Mouse (Mus musculus): ENCODE data around the gene Wdr60.

DNA sequence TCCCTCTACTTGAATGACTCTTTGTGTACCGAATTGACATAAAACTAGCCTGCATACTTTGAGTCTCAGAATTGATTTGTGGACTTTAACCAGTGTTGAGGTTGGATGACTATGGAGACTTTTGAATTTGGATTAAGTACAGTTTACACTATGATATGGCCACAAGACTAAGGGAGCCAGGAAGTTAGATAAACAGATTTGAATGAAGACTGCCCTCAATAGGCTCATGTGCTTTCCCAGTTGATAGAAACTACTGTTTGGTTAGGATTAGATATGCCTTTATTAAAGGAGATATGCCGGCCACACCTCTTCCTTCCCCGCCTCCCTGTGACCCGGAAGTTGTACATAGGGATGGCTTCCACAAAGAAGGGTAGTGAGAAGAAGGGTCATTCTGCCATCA, 12.8 kb upstream of the Wdr60 start:
- TF ChIP-seq USF1 (IDR thresholded peaks at IDR 0.05; ENCODE audit: low read depth) (no peak), SRF (IDR thresholded peaks at IDR 0.05; ENCODE audit: control insufficient read depth, insufficient read length, low read depth) (no peak), POLR2A (IDR thresholded peaks at IDR 0.05; ENCODE audit: insufficient read length, low read depth) (no peak)
